Mouse (Mus musculus): ENCODE measurements at regions not wholly inside any gene's neighbourhood (a gene's known extent, or its start where the extent isn't known, plus 50 kb on each side); places are given as distances from the start of the nearest gene placed in this dataset.

- DNase-seq (ENCODE audit: low spot score): no peak
Measured at GRCm38 (mm10) chr12:58443007-58443406, 173.9 kb upstream of the Clec14a start.

DNA sequence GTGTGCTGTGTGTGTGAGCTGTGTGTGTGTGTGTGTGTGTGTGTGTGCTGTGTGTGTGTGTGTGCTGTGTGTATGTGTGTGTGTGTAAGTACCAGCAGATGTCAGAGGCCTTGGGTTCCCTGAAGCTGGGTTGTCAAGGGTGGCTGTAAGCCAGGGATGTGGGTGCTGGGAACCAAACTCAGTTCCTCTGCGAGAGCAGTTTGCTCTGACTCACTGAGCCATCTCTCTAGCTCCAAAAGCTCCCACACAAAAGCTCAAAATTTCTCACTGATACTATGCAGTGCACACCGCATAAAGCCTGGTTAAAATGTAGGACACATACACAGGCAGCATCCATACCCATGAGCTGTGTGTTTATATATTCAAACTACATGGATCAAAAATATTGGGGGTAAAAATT, 172.9 kb upstream of the Clec14a start:
- no peak for DNase-seq (ENCODE audit: low spot score)

DNA sequence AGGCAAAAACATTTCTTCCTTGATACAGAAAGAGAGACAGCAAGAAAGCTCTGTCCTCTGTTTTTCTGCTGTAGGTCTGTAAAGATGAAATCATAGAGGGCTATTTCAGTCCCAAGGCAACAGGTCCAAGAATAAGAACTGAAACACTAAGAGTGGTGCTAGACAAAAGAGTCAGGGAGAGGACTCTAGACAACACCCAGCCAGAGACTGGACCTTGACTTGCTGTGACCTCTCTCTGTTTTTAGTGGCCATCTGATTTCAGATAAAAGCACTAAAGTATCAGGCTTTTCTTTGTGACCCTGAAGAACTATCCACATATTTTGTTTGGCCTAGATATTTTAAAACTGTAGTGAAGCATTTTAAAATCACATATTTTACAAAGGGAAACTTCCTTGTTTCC, 171.6 kb upstream of the Clec14a start:
- DNase-seq (ENCODE audit: low spot score): no peak

- DNase-seq (ENCODE audit: low spot score): no peak
Measured at GRCm38 (mm10) chr12:58437031-58437430, 167.9 kb upstream of the Clec14a start.

- no peak for DNase-seq (ENCODE audit: low spot score)
Measured at GRCm38 (mm10) chr12:58434504-58434903, 165.4 kb upstream of the Clec14a start.

- no peak for DNase-seq (ENCODE audit: low spot score)
Measured at GRCm38 (mm10) chr12:58429929-58430328, 160.8 kb upstream of the Clec14a start.

GRCm38 (mm10) chr12:58426758-58427157, 157.7 kb upstream of the Clec14a start:
- no peak for DNase-seq (ENCODE audit: low spot score)

- no peak for DNase-seq (ENCODE audit: low spot score)
Measured at GRCm38 (mm10) chr12:58425961-58426360, 156.9 kb upstream of the Clec14a start.

GRCm38 (mm10) chr12:58423581-58423980, 154.5 kb upstream of the Clec14a start:
- DNase-seq (ENCODE audit: low spot score): no peak

- no peak for DNase-seq (ENCODE audit: low spot score)
Measured at GRCm38 (mm10) chr12:58401904-58402303, 132.8 kb upstream of the Clec14a start.

DNA sequence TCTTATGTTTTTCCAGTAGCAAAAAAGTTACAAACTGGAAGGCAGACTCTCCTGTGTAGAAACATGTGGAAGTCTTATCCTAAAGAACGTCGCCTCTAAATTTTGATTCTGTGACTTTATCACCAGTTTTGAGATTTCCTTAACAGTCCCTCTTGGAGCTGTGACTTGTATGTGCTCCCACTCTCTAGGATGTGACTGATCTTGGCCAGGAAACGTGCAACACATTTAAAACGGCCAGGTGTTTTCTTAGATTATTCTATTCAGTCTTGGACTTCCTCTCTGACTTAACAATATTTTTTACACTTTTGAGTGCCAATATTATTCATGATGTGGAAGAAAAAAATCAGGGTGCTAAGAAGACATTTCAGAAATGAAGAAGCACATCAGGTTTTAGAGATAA, 91.2 kb upstream of the Clec14a start:
- DNase-seq (ENCODE audit: low spot score): no peak

DNA sequence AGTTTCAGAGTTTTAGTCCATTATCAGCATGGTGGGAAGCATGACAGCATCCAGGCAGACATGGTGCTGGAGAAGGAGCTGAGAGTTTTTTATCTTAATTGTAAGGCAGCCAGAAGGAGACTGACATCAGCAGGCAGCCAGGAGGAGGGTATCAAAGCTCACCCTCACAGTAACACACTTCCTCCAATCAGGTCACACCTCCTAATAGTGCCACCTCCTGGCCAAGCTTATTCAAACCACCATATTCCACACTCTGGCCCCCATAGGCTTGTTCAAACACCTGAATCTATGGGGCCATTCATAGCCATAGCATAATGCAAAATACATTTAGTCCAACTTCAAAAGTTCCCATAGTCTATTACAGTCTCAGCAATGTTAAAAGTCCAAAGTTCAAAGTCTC, 65.1 kb upstream of the Clec14a start:
- no peak for DNase-seq (ENCODE audit: low spot score)

DNA sequence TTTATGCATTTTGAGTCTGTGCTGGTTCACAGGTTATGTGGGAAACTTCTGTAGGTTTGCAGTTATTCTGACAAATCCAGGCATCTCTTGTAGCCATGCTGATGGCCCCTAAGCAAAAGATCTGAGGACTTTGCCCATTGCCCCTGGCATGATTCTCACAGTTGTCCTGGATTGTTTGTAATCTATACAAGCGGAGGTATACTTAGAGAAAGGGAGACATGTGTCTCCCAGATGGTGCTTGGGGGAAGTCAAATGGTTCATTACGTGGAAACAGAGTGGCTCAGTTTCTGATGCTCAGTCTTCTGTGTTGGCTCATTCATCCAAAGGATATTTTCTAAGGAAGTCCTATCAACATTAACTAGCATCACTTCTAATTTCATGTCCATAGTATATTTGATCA, 60.8 kb upstream of the Clec14a start:
- DNase-seq (ENCODE audit: low spot score): peak; percentile 14

GRCm38 (mm10) chr12:58323953-58324352, 54.9 kb upstream of the Clec14a start:
- DNase-seq (ENCODE audit: low spot score): no peak

Data from embryo, embryonic 10 days (tissue).